Mouse (Mus musculus): ENCODE measurements at regions not wholly inside any gene's neighbourhood (a gene's known extent, or its start where the extent isn't known, plus 50 kb on each side); places are given as distances from the start of the nearest gene placed in this dataset.

- TF ChIP-seq CTCF (IDR thresholded peaks at IDR 0.05): no peak
- H3K4me3 ChIP-seq: no peak overlapping the region
- no peak for DNase-seq (ENCODE audit: extremely low spot score in 1 of 2, low spot score in 2 of 2)
- no peak overlapping the region for H3K27ac ChIP-seq
- intact Hi-C loops (cut with DNase I): no loop called here
Observed at GRCm38 (mm10) chr6:15865271-15865670, 144.8 kb downstream of the Mdfic start.

- H3K27ac ChIP-seq: no peak overlapping the region
- no peak for TF ChIP-seq CTCF (IDR thresholded peaks at IDR 0.05)
Observed at GRCm38 (mm10) chr6:15882288-15882903, 161.9 kb downstream of the Mdfic start.

GRCm38 (mm10) chr6:15893066-15893465 lies 172.6 kb downstream of the Mdfic start:
- DNase-seq (ENCODE audit: extremely low spot score in 1 of 2, low spot score in 2 of 2): no peak
- no peak overlapping the region for H3K4me3 ChIP-seq
- no peak for TF ChIP-seq CTCF (IDR thresholded peaks at IDR 0.05)
- intact Hi-C loops (cut with DNase I): no loop called here
- H3K27ac ChIP-seq: no peak overlapping the region

More at GRCm38 (mm10) chr6:15882288-15882903, 161.9 kb downstream of the Mdfic start:
- H3K4me3 ChIP-seq: no peak overlapping the region
- intact Hi-C loops (cut with DNase I): no loop called here
- no peak for DNase-seq (ENCODE audit: extremely low spot score in 1 of 2, low spot score in 2 of 2)

- intact Hi-C loops (cut with DNase I): no loop called here
- no peak overlapping the region for H3K27ac ChIP-seq
- H3K4me3 ChIP-seq: no peak overlapping the region
- no peak for DNase-seq (ENCODE audit: extremely low spot score in 1 of 2, low spot score in 2 of 2)
- TF ChIP-seq CTCF (IDR thresholded peaks at IDR 0.05): no peak
Observed at GRCm38 (mm10) chr6:15900495-15900894, 180.0 kb downstream of the Mdfic start.

- DNase-seq (ENCODE audit: extremely low spot score in 1 of 2, low spot score in 2 of 2): no peak
- H3K27ac ChIP-seq: no peak overlapping the region
- no peak overlapping the region for H3K4me3 ChIP-seq
- no peak for TF ChIP-seq CTCF (IDR thresholded peaks at IDR 0.05)
- intact Hi-C loops (cut with DNase I): no loop called here
Observed at GRCm38 (mm10) chr6:15902665-15903274, 182.3 kb downstream of the Mdfic start.

GRCm38 (mm10) chr6:15910420-15911167 lies 190.1 kb downstream of the Mdfic start:
- Histone ChIP-seq H3K4me3 (no peak overlapping the region), H3K27ac (no peak overlapping the region)
- intact Hi-C loops (cut with DNase I): no loop called here
- DNase-seq (ENCODE audit: extremely low spot score in 1 of 2, low spot score in 2 of 2): no peak
- no peak for TF ChIP-seq CTCF (IDR thresholded peaks at IDR 0.05)

- intact Hi-C loops (cut with DNase I): no loop called here
- no peak overlapping the region for H3K27ac ChIP-seq
- DNase-seq (ENCODE audit: extremely low spot score in 1 of 2, low spot score in 2 of 2): no peak
- no peak for TF ChIP-seq CTCF (IDR thresholded peaks at IDR 0.05)
- no peak overlapping the region for H3K4me3 ChIP-seq
Observed at GRCm38 (mm10) chr6:15929650-15930049, 209.2 kb downstream of the Mdfic start.

- intact Hi-C loops (cut with DNase I): no loop called here
- Histone ChIP-seq H3K4me3 (no peak overlapping the region), H3K27ac (no peak overlapping the region)
- DNase-seq (ENCODE audit: extremely low spot score in 1 of 2, low spot score in 2 of 2): no peak
- TF ChIP-seq CTCF (IDR thresholded peaks at IDR 0.05): no peak
Observed at GRCm38 (mm10) chr6:15950251-15950650, 229.8 kb downstream of the Mdfic start.

- TF ChIP-seq CTCF (IDR thresholded peaks at IDR 0.05): no peak
- Histone ChIP-seq H3K27ac (no peak overlapping the region), H3K4me3 (no peak overlapping the region)
- DNase-seq (ENCODE audit: extremely low spot score in 1 of 2, low spot score in 2 of 2): peak in 1 of 2 experiments; percentile 21
- intact Hi-C loops (cut with DNase I): no loop called here
Observed at GRCm38 (mm10) chr6:15987334-15987733, 266.9 kb downstream of the Mdfic start.
